Mouse (Mus musculus): ENCODE measurements around the gene Cldn20. TPM values are rescaled to one million over a fixed set of nuclear protein-coding genes. Genes with fewer than 3 reads are reported as not detected.

The Cldn20 gene
- polyA plus RNA-seq, 1 experiment from 2014 or later = not detected

DNA sequence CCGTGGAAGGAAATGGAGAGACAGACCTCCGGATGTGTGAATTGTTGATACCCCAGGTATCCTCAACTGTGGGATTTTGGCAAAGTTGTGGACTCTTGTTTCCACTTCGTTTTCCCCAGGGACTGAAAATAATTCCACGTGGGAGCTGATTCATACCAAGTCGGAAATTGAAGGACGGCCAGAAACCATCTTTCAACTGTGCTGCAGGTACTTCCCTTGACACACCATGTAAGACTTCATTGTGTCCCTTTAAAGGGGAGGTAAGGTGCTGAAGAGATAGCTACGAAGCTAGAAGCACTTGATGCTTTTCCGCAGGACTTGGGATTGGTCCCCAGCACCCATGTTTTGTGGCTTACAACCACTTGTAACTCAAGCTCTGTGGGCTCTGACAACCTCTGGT is 16.5 kb upstream of the Cldn20 start:
- WGBS = 89% methylated on average over 8 of the region's 8 CpGs
- no peak for ATAC-seq (ENCODE audit: low read depth)
- H3K27me3 ChIP-seq (ENCODE audit: control insufficient read depth, insufficient read depth, low read depth, low read length) = no peaks in the 10 kb centered on the region

DNA sequence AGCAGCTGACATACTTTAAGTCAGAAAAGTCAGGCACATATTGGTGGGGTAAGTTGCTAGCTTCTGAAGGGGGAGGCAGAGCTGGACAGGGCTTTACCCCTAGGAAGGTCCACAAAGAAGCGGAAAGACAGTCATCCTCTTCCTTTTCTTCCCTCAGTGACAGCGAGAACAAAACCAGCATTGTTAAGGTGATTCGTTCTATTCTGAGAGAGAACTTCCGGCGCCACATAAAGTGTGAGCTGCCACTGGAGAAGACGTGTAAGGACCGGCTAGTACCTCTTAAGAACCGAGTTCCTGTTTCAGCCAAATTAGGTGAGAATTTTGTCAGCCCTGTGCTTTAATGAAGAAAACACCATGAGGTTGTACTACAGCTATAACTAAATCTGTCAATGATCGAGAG is 15.9 kb upstream of the Cldn20 start:
- H3K27ac ChIP-seq (ENCODE audit: low read length) = no peak overlapping the region
- no peak for ATAC-seq (ENCODE audit: low read depth)
- H3K4me3 ChIP-seq (ENCODE audit: low read length) = no peak overlapping the region
- no peaks in the 10 kb centered on the region for H3K27me3 ChIP-seq (ENCODE audit: control insufficient read depth, insufficient read depth, low read depth, low read length)
- peaks cover 5% of the 10 kb centered on the region for H3K36me3 ChIP-seq (ENCODE audit: control insufficient read depth, insufficient read depth, low read length)
- no peaks in the 10 kb centered on the region for H3K9me3 ChIP-seq (ENCODE audit: control insufficient read depth, low read length)
- H3K4me2 ChIP-seq (ENCODE audit: low read depth, low read length) = no peak overlapping the region
- WGBS = 65% methylated on average over 9 of the region's 9 CpGs
- H3K9ac ChIP-seq (ENCODE audit: low read length) = no peak overlapping the region
- H3K4me1 ChIP-seq (replicated peaks; ENCODE audit: control insufficient read depth, insufficient read depth, low read length) = no peaks in the 10 kb centered on the region

More for the DNA sequence above, 16.5 kb upstream of the Cldn20 start:
- H3K4me1 ChIP-seq (replicated peaks; ENCODE audit: control insufficient read depth, insufficient read depth, low read length) = no peaks in the 10 kb centered on the region
- H3K9ac ChIP-seq (ENCODE audit: low read length) = no peak overlapping the region
- H3K4me2 ChIP-seq (ENCODE audit: low read depth, low read length) = no peak overlapping the region
- no peaks in the 10 kb centered on the region for H3K9me3 ChIP-seq (ENCODE audit: control insufficient read depth, low read length)
- no peak overlapping the region for H3K27ac ChIP-seq (ENCODE audit: low read length)
- H3K36me3 ChIP-seq (ENCODE audit: control insufficient read depth, insufficient read depth, low read length) = peaks cover 5% of the 10 kb centered on the region
- H3K4me3 ChIP-seq (ENCODE audit: low read length) = no peak overlapping the region

- Histone ChIP-seq H3K9ac (ENCODE audit: low read length) (no peak overlapping the region), H3K27me3 (ENCODE audit: control insufficient read depth, insufficient read depth, low read depth, low read length) (no peaks in the 10 kb centered on the region), H3K36me3 (ENCODE audit: control insufficient read depth, insufficient read depth, low read length) (peaks cover 5% of the 10 kb centered on the region), H3K27ac (ENCODE audit: low read length) (no peak overlapping the region), H3K9me3 (ENCODE audit: control insufficient read depth, low read length) (no peaks in the 10 kb centered on the region), H3K4me3 (ENCODE audit: low read length) (no peak overlapping the region), H3K4me2 (ENCODE audit: low read depth, low read length) (no peak overlapping the region), H3K4me1 (replicated peaks; ENCODE audit: control insufficient read depth, insufficient read depth, low read length) (no peaks in the 10 kb centered on the region)
- 91% methylated on average over 5 of the region's 5 CpGs for WGBS
- ATAC-seq (ENCODE audit: low read depth) = no peak
Measured at GRCm38 (mm10) chr17:3520344-3520743, 12.0 kb upstream of the Cldn20 start.

- Histone ChIP-seq H3K9ac (ENCODE audit: low read length) (no peak overlapping the region), H3K4me2 (ENCODE audit: low read depth, low read length) (no peak overlapping the region), H3K4me3 (ENCODE audit: low read length) (no peak overlapping the region), H3K9me3 (ENCODE audit: control insufficient read depth, low read length) (no peaks in the 10 kb centered on the region), H3K4me1 (replicated peaks; ENCODE audit: control insufficient read depth, insufficient read depth, low read length) (no peaks in the 10 kb centered on the region), H3K27ac (ENCODE audit: low read length) (no peak overlapping the region), H3K36me3 (ENCODE audit: control insufficient read depth, insufficient read depth, low read length) (no peaks in the 10 kb centered on the region), H3K27me3 (ENCODE audit: control insufficient read depth, insufficient read depth, low read depth, low read length) (no peaks in the 10 kb centered on the region)
- no peak for ATAC-seq (ENCODE audit: low read depth)
- WGBS = 73% methylated on average over 6 of the region's 6 CpGs
Measured at GRCm38 (mm10) chr17:3527841-3528471, 4.4 kb upstream of the Cldn20 start.

DNA sequence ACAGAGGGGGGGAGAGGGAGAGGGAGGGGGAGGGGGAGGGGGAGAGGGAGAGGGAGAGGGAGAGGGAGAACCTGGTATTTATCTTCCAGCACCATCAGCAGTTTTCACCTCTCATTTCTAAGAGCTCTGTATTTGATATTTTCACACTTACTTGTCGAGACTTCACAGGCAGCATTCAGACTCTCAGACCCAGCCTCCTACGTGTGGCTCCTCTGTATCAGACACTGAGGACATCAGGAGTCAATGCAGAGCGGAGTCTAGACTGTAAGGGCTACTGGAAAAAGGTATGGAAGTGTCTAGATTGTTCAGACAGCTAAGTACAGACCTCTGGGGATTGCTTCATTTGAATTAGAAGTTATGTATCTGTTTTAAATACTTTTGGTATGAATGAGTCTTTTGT is 2.8 kb upstream of the Cldn20 start:
- H3K27ac ChIP-seq (ENCODE audit: low read length) = no peak overlapping the region
- H3K4me3 ChIP-seq (ENCODE audit: low read length) = no peak overlapping the region
- no peak overlapping the region for H3K9ac ChIP-seq (ENCODE audit: low read length)
- H3K9me3 ChIP-seq (ENCODE audit: control insufficient read depth, low read length) = no peaks in the 10 kb centered on the region
- H3K27me3 ChIP-seq (ENCODE audit: control insufficient read depth, insufficient read depth, low read depth, low read length) = no peaks in the 10 kb centered on the region
- 38% methylated on average over 3 of the region's 3 CpGs for WGBS
- no peak for ATAC-seq (ENCODE audit: low read depth)
- no peaks in the 10 kb centered on the region for H3K4me1 ChIP-seq (replicated peaks; ENCODE audit: control insufficient read depth, insufficient read depth, low read length)
- no peak overlapping the region for H3K4me2 ChIP-seq (ENCODE audit: low read depth, low read length)
- H3K36me3 ChIP-seq (ENCODE audit: control insufficient read depth, insufficient read depth, low read length) = no peaks in the 10 kb centered on the region

- no peak for ATAC-seq (ENCODE audit: low read depth)
- H3K4me3 ChIP-seq (ENCODE audit: low read length) = no peak overlapping the region
- H3K9ac ChIP-seq (ENCODE audit: low read length) = no peak overlapping the region
- WGBS = 77% methylated on average over 7 of the region's 7 CpGs
- H3K27ac ChIP-seq (ENCODE audit: low read length) = no peak overlapping the region
- no peaks in the 10 kb centered on the region for H3K27me3 ChIP-seq (ENCODE audit: control insufficient read depth, insufficient read depth, low read depth, low read length)
- H3K36me3 ChIP-seq (ENCODE audit: control insufficient read depth, insufficient read depth, low read length) = no peaks in the 10 kb centered on the region
- H3K4me1 ChIP-seq (replicated peaks; ENCODE audit: control insufficient read depth, insufficient read depth, low read length) = no peaks in the 10 kb centered on the region
- H3K9me3 ChIP-seq (ENCODE audit: control insufficient read depth, low read length) = no peaks in the 10 kb centered on the region
- no peak overlapping the region for H3K4me2 ChIP-seq (ENCODE audit: low read depth, low read length)
Measured at GRCm38 (mm10) chr17:3530549-3530948, 1.8 kb upstream of the Cldn20 start.

DNA sequence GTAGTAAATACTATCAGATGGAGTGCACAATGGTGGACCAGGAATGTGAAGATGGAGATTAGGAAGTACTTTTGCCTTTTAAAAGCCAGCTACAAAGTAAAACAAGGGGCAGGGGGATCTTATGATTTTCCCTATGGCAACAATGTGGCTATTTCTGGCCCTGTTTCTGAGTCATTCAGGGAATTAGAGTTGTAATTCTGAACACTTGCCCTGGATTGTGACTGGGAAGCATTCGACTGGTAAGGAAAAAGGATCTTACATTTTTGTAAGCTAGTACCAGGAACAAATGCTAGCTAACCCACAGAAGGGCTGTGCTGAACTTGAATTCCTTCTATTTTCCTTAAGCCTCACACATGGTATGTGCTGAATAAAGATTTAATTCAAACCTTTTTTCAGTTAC is 713 bp upstream of the Cldn20 start:
- Histone ChIP-seq H3K27me3 (ENCODE audit: control insufficient read depth, insufficient read depth, low read depth, low read length) (no peaks in the 10 kb centered on the region), H3K36me3 (ENCODE audit: control insufficient read depth, insufficient read depth, low read length) (no peaks in the 10 kb centered on the region), H3K4me2 (ENCODE audit: low read depth, low read length) (no peak overlapping the region), H3K9ac (ENCODE audit: low read length) (no peak overlapping the region), H3K27ac (ENCODE audit: low read length) (no peak overlapping the region), H3K4me3 (ENCODE audit: low read length) (no peak overlapping the region), H3K4me1 (replicated peaks; ENCODE audit: control insufficient read depth, insufficient read depth, low read length) (no peaks in the 10 kb centered on the region), H3K9me3 (ENCODE audit: control insufficient read depth, low read length) (no peaks in the 10 kb centered on the region)
- WGBS = 67% methylated on average over 1 of the region's 1 CpGs
- no peak for ATAC-seq (ENCODE audit: low read depth)

GRCm38 (mm10) chr17:3533425-3533824 is 1.1 kb downstream of the Cldn20 start:
- WGBS = 21% methylated on average over 1 of the region's 1 CpGs
- Histone ChIP-seq H3K27me3 (ENCODE audit: control insufficient read depth, insufficient read depth, low read depth, low read length) (no peaks in the 10 kb centered on the region), H3K36me3 (ENCODE audit: control insufficient read depth, insufficient read depth, low read length) (no peaks in the 10 kb centered on the region), H3K4me2 (ENCODE audit: low read depth, low read length) (no peak overlapping the region), H3K27ac (ENCODE audit: low read length) (no peak overlapping the region), H3K4me3 (ENCODE audit: low read length) (no peak overlapping the region), H3K9me3 (ENCODE audit: control insufficient read depth, low read length) (no peaks in the 10 kb centered on the region), H3K9ac (ENCODE audit: low read length) (no peak overlapping the region), H3K4me1 (replicated peaks; ENCODE audit: control insufficient read depth, insufficient read depth, low read length) (no peaks in the 10 kb centered on the region)
- ATAC-seq (ENCODE audit: low read depth) = no peak

- no peaks in the 10 kb centered on the region for H3K9me3 ChIP-seq (ENCODE audit: control insufficient read depth, low read length)
- no peak overlapping the region for H3K9ac ChIP-seq (ENCODE audit: low read length)
- H3K27ac ChIP-seq (ENCODE audit: low read length) = no peak overlapping the region
- no peak overlapping the region for H3K4me2 ChIP-seq (ENCODE audit: low read depth, low read length)
- H3K36me3 ChIP-seq (ENCODE audit: control insufficient read depth, insufficient read depth, low read length) = peaks cover 6% of the 10 kb centered on the region
- H3K27me3 ChIP-seq (ENCODE audit: control insufficient read depth, insufficient read depth, low read depth, low read length) = no peaks in the 10 kb centered on the region
- 73% methylated on average over 2 of the region's 2 CpGs for WGBS
- H3K4me3 ChIP-seq (ENCODE audit: low read length) = no peak overlapping the region
- H3K4me1 ChIP-seq (replicated peaks; ENCODE audit: control insufficient read depth, insufficient read depth, low read length) = no peaks in the 10 kb centered on the region
- no peak for ATAC-seq (ENCODE audit: low read depth)
Measured at GRCm38 (mm10) chr17:3540304-3540703, 8.0 kb downstream of the Cldn20 start.

- H3K9ac ChIP-seq (ENCODE audit: low read length) = no peak overlapping the region
- H3K9me3 ChIP-seq (ENCODE audit: control insufficient read depth, low read length) = no peaks in the 10 kb centered on the region
- WGBS = 53% methylated on average over 5 of the region's 5 CpGs
- H3K27me3 ChIP-seq (ENCODE audit: control insufficient read depth, insufficient read depth, low read depth, low read length) = no peaks in the 10 kb centered on the region
- no peak overlapping the region for H3K27ac ChIP-seq (ENCODE audit: low read length)
- H3K4me1 ChIP-seq (replicated peaks; ENCODE audit: control insufficient read depth, insufficient read depth, low read length) = no peaks in the 10 kb centered on the region
- peaks cover 6% of the 10 kb centered on the region for H3K36me3 ChIP-seq (ENCODE audit: control insufficient read depth, insufficient read depth, low read length)
- ATAC-seq (ENCODE audit: low read depth) = no peak
- H3K4me2 ChIP-seq (ENCODE audit: low read depth, low read length) = no peak overlapping the region
- H3K4me3 ChIP-seq (ENCODE audit: low read length) = no peak overlapping the region
Measured at GRCm38 (mm10) chr17:3541033-3541432, 8.7 kb downstream of the Cldn20 start.
